Mouse (Mus musculus) left cerebral cortex, postnatal 14 days (tissue): ENCODE measurements around the gene Nmb. TPM values are rescaled to one million over a fixed set of nuclear protein-coding genes. Genes with fewer than 3 reads are reported as not detected.
A peak's percentile ranks its signal among the peaks of the same experiment; 100 is the strongest.

Experiments
- DNase-seq, 2 experiments: peaks; one replicate each; pipeline ENCODE4 v3.0.0; 2021 to 2022; ENCODE audit warnings: low spot score in 2 of 2, mixed read lengths in 1 of 2
- intact Hi-C: fragments of 180-260 bp; cut with DNase I; formaldehyde crosslinking; loops from one replicate; pipeline ENCODE4 v1.15.1; 2025
- total RNA-seq, 2 experiments: library from RNA; stranded (reverse); gene quantifications; 2 replicates each; pipeline ENCODE4 v1.2.3; 2021

Gene Nmb
- total RNA-seq, 2 experiments from 2014 or later, result 5.4 to 5.5 TPM

- intact Hi-C loops, result no loop called here
- DNase-seq, result no peak
Measured at GRCm38 (mm10) chr7:80865521-80865920, 39.4 kb downstream of the Nmb start.

GRCm38 (mm10) chr7:80864831-80865230 is 40.0 kb downstream of the Nmb start:
- intact Hi-C loops, result no loop called here
- DNase-seq, result no peak

GRCm38 (mm10) chr7:80864151-80864550 is 40.7 kb downstream of the Nmb start:
- intact Hi-C loops, result no loop called here
- DNase-seq, result no peak

DNA sequence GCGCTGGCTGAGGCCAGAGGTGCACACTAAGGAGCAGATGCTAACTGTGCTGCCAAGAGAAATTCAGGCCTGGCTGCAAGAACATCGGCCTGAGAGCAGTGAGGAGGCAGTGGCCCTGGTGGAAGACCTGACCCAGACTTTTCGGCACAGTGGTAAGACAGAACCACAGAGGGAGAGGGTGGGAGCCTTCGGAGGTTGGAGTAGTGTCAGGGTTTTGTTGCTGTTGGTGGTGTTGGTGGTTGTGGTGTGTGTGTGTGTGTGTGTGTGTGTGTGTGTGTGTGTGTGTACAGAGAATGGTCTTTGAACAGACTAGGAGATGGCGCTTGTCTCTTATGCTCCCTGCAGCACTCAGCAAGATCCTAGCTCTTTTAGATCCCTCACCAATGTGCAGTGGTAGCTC is 41.4 kb downstream of the Nmb start:
- no peak for DNase-seq
- intact Hi-C loops, result no loop called here

- intact Hi-C loops, result no loop called here
Measured at GRCm38 (mm10) chr7:80862475-80862874, 42.4 kb downstream of the Nmb start.

DNA sequence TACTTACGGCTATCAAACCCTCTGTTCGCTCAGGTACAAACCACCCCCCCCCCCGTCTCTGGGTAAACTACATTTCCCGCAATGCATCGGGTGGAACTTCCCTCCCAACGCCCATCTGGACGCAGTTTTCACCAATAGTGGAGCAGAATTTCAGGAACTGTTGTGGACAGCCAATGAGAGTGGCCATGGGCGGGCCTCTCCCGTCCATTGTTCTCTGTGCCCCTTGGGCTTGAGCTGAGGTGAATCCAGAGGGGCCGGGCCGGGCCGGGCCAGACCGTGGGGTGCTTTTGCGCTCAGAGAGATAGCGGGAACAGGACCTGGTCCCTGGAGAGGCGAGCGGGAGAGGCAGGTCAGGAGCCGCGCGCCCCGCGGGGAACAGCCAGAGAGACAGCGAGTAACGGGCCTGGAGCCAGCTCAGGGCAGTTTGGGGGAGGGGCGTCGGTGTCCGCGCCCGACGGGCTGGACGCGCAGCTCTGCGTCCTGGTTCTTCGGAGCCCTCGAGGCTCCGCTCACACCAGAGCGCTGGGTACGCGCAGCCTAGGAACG is 44.1 kb downstream of the Nmb start, which contains the start of gene Zscan2:
TSS of gene Zscan2 (plus strand) at position 192 of the 546 bp plus-strand sequence.
- intact Hi-C loops, result no loop called here

More at GRCm38 (mm10) chr7:80862475-80862874, 42.4 kb downstream of the Nmb start:
- no peak for DNase-seq

GRCm38 (mm10) chr7:80860227-80860626 is 44.6 kb downstream of the Nmb start:
- intact Hi-C loops, result no loop called here
- DNase-seq, result peak in 1 of 2 experiments; percentile 50

More for the DNA sequence above, 44.1 kb downstream of the Nmb start, which contains the start of gene Zscan2:
- DNase-seq, result peak; percentile 90 to 95

GRCm38 (mm10) chr7:80857181-80857580 is 47.7 kb downstream of the Nmb start:
- intact Hi-C loops, result loop anchor here (2.0 kb wide), 1 partner anchor 300 kb away; no protein-coding TSS in a partner anchor

DNA sequence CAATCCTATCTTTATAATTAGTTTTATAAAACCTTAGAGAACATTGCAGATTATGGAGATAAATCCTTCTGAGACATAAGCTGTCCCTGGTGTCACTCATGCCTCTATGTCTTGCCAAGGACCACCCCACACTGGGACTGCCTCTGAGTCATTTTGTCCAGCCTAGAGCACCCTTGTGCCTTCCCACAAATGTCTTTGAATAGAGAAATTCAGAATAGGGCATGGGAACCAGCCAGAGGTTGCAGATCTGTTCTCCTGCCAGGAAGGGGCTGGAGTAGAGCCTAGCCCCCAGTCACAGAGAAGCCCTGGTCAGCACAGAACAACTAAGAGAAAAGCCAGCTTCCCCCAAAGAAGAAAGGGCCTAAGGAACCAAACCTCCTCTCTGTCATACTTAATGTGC is 49.6 kb downstream of the Nmb start:
- DNase-seq, result no peak
- intact Hi-C loops, result no loop called here

More at GRCm38 (mm10) chr7:80857181-80857580, 47.7 kb downstream of the Nmb start:
- peak; percentile 77 to 85 for DNase-seq

GRCm38 (mm10) chr7:80853218-80853617 is 51.7 kb downstream of the Nmb start:
- no peak for DNase-seq
- intact Hi-C loops, result no loop called here

Other genes with a start within 250 kb of the Nmb start
- 10 to 100 TPM; 12.5 to 13.4 TPM for gene Crtc3, start 216.2 kb downstream of the Nmb start, total RNA-seq
- 10 to 100 TPM; 22.6 to 27.0 TPM for gene Iqgap1, start 79.1 kb downstream of the Nmb start, total RNA-seq
- gene Zscan2, start 44.2 kb downstream of the Nmb start, total RNA-seq, result 10 to 100 TPM; 10.3 to 10.8 TPM
- gene Wdr73, start 3.8 kb downstream of the Nmb start, total RNA-seq, result 10 to 100 TPM; 26.8 to 28.3 TPM
- 10 to 100 TPM; 54.9 to 62.4 TPM for gene Sec11a, start 42.7 kb upstream of the Nmb start, total RNA-seq
- 10 to 100 TPM; 20.7 to 24.0 TPM for gene Zfp592, start 88.6 kb upstream of the Nmb start, total RNA-seq
- gene Alpk3, start 152.5 kb upstream of the Nmb start, total RNA-seq, result under 1 TPM; 0.20 to 0.49 TPM
- gene Slc28a1, start 209.7 kb upstream of the Nmb start, total RNA-seq, result under 1 TPM in 1 of 2 experiments, not detected in 1; 0.11 TPM